Mouse (Mus musculus) ES-Bruce4 (cell line): ENCODE measurements around the gene Usp51. TPM values are rescaled to one million over a fixed set of nuclear protein-coding genes. Genes with fewer than 3 reads are reported as not detected.

Source experiments
- polyA plus RNA-seq: library from polyadenylated mRNA; stranded (reverse); fragments of >200 nt; gene quantifications from 2 replicates; pipeline ENCODE4 v1.2.4, GENCODE M21; 2011; ENCODE audit warnings: low read depth; ENCODE audit not compliant: missing spikeins, insufficient read depth, insufficient read length

Usp51 gene
- polyA plus RNA-seq, 1 experiment = 1.1 TPM

Other genes starting within 250 kb of the Usp51 start
- 35.6 and 36.3 TPM in 2 replicates for gene Shroom2, start 237.0 kb upstream of the Usp51 start, polyA plus RNA-seq
- gene Gpr143, start 224.5 kb upstream of the Usp51 start, polyA plus RNA-seq = 0.53 TPM in 1 of 2 replicates, not detected in the other
- gene Mageh1, start 31.1 kb downstream of the Usp51 start, polyA plus RNA-seq = 5.6 and 6.2 TPM in 2 replicates
- 1.2 and 1.7 TPM in 2 replicates for gene Foxr2, start 112.3 kb downstream of the Usp51 start, polyA plus RNA-seq
- gene Rragb, start 133.5 kb downstream of the Usp51 start, polyA plus RNA-seq = 18.9 and 21.6 TPM in 2 replicates
- 8.6 and 9.1 TPM in 2 replicates for gene Klf8, start 231.0 kb downstream of the Usp51 start, polyA plus RNA-seq